Mouse (Mus musculus) central nervous system, embryonic 11.5 days (tissue): ENCODE results near the gene Ctsf. TPM values are rescaled to one million over a fixed set of nuclear protein-coding genes. Genes with fewer than 3 reads are reported as not detected.

Experiments used
- polyA plus RNA-seq: library from polyadenylated mRNA; depleted of rRNA; stranded (reverse); fragments of >200 nt; gene quantifications from 2 replicates; pipeline ENCODE4 v1.2.3, GENCODE M21; 2012; rRNA removed

Ctsf gene
- 27.4 and 31.9 TPM in 2 replicates for polyA plus RNA-seq

DNA sequence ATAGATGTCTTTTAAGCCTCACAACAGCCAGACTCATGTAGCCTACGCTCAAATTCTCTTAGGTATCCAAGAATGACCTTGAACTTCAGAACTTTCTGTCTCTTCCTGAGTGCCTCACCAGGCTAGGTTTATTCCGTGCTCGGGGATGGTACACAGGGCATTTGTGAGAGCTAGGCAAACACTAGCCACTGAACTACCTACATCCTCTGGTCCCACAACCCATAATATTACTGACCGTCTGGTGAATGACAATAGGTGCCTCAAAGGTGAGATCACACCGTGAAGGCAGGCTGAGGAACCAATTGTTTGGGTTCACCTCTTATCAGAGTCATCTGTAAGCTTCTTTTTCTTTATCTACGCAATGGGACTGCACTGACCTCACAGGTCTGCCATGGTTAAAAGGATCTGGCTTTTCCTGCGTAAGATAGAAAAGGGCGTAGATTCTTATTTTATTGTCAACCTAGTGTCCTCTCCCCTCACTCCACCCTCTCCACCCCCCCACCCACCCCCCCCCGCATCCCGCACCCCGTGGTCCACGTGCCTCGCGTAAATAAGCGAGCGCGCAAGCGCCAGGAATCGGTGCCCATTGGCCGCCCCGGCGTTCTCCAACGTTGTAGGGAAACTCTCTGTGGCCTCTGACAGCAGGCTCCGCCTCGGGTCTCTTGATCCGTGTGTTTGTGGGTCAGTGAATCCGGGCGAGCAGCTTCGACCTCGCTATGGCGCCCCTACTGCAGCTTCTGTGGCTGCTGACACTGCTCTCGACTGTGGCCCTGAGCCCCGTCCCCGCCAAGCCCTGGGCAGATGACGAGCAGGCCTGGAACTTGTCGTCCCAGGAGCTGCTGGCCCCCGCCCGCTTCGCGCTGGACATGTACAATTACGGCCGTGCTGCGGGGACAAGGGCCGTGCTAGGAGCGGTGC is at the start of gene Ctsf:
Gene Ctsf, plus strand, starts transcription at position 579 of the 918 bp plus-strand sequence.

DNA sequence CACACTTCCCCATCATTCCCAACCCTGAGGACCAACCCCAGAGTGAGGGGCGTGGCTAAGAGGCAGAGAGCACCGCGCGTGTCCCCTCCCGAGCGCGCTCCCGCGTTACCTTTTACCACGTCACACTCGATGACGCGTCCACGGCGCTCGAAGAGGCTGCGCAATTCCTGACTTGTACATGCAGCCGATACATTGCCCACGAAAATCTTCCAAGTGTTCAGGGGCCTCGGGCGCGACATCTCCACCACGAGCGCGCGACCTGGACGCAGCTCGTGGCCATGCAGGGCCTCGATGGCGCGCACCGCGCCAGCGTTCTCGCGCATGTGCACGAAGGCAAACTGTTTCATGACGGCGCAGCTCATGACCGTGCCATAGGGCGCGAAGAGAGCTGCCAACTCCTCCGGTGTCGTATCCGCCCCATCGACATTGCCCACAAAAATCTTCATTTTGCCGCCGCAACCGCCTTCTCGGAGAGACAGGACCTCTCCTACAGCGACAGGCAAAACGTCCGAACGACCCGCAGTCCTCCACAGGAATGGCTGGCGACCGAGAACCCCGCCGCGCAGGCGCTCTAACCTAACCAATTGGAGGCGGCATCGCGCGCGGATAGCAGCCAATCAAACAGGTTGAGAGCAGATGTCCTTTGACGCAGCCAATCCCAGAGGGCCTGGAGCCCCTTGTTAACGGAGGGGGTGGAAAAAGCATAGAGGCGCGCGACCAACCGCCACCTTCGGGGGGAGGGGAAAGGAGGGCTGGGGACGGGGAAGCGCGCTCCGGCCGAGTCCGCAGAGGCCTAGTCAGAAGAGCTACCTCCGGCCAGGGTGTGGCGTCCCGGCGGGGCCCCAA is 43.6 kb upstream of the Ctsf start, which contains the start of the genes Gm21992 and Rbm14:
Gene Gm21992, minus strand, starts transcription at position 550 of the 846 bp plus-strand sequence.
Gene Rbm14, minus strand, starts transcription at position 572 of the 846 bp plus-strand sequence.

DNA sequence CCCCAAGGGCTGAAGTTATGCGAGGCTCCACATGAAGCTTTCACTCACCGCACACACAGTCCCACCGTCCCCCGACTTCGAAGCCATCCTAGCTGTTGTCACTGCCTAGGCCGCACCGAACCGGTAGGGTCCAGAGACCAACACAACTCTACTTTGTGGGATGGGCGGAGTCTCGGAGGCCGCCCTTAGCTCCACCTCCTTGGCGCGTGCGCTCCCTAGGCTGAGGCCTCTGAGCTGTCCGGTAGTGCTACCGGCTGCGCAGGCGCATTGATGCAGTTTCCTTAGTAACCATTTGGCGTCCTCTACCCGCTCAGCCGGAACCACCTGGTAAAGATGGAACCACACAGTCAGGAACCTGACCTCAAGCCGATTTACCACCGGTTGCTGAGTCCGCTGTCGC is 15.8 kb upstream of the Ctsf start, which contains the start of the genes Ccs and Ccdc87:
Gene Ccs, minus strand, starts transcription at position 184 of the 400 bp plus-strand sequence.
Gene Ccdc87, plus strand, starts transcription at position 218 of the 400 bp plus-strand sequence.

DNA sequence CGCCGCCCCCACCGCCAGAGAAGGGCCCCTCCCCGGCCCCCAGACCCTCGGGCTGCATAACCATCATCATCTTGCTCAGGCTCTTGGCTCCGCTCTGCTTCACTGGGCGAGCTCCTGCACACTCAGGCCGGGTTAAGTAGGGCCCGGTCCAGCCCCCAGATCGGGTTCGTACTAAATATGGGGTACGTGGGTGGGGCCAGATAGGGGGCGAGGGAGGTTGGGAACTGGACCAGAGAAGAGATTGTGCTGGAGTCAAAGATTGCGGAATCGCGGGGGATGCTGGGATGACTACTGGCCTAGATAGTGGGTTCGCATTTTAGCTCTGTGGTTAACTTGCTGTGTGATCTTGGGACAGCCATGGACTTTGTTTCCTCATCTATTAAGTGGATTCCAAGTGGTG is 22.9 kb downstream of the Ctsf start, which contains the start of gene Actn3:
Gene Actn3, minus strand, starts transcription at position 125 of the 400 bp plus-strand sequence.

GRCm38 (mm10) chr19:4878405-4879323 is 23.7 kb downstream of the Ctsf start, which contains the start of gene Zdhhc24:
Gene Zdhhc24, plus strand, starts transcription at chr19:4878668.

GRCm38 (mm10) chr19:4905979-4906794 is 51.3 kb downstream of the Ctsf start, which contains the start of gene Bbs1:
Gene Bbs1, minus strand, starts transcription at chr19:4906628.

Other genes with a start within 250 kb of the Ctsf start
- gene Lrfn4, start 239.5 kb upstream of the Ctsf start, polyA plus RNA-seq = 49.3 and 50.7 TPM in 2 replicates
- 53.9 and 64.4 TPM in 2 replicates for gene Rce1, start 229.5 kb upstream of the Ctsf start, polyA plus RNA-seq
- 0.68 and 1.4 TPM in 2 replicates for gene Gm960, start 156.5 kb upstream of the Ctsf start, polyA plus RNA-seq
- 15.7 and 24.4 TPM in 2 replicates for gene Sptbn2, start 144.0 kb upstream of the Ctsf start, polyA plus RNA-seq
- gene Rbm4b, start 98.6 kb upstream of the Ctsf start, polyA plus RNA-seq = 41.5 and 71.8 TPM in 2 replicates
- 99.0 and 147 TPM in 2 replicates for gene Rbm4, start 61.2 kb upstream of the Ctsf start, polyA plus RNA-seq
- 32.2 and 53.0 TPM in 2 replicates for gene Gm21992, start 43.5 kb upstream of the Ctsf start, polyA plus RNA-seq
- 59.1 and 70.7 TPM in 2 replicates for gene Rbm14, start 43.5 kb upstream of the Ctsf start, polyA plus RNA-seq
- 49.6 and 64.8 TPM in 2 replicates for gene Ccs, start 15.8 kb upstream of the Ctsf start, polyA plus RNA-seq
- gene Ccdc87, start 15.8 kb upstream of the Ctsf start, polyA plus RNA-seq = 0.10 and 0.13 TPM in 2 replicates
- gene Actn3, start 22.8 kb downstream of the Ctsf start, polyA plus RNA-seq = 1.1 and 2.8 TPM in 2 replicates
- gene Zdhhc24, start 23.5 kb downstream of the Ctsf start, polyA plus RNA-seq = 22.3 and 22.5 TPM in 2 replicates
- gene Bbs1, start 51.5 kb downstream of the Ctsf start, polyA plus RNA-seq = 12.7 and 16.0 TPM in 2 replicates
- gene Dpp3, start 73.2 kb downstream of the Ctsf start, polyA plus RNA-seq = 113 and 134 TPM in 2 replicates
- 2.4 and 2.7 TPM in 2 replicates for gene Peli3, start 88.0 kb downstream of the Ctsf start, polyA plus RNA-seq
- gene Mrpl11, start 107.0 kb downstream of the Ctsf start, polyA plus RNA-seq = 94.4 and 104 TPM in 2 replicates
- gene Npas4, start 135.2 kb downstream of the Ctsf start, polyA plus RNA-seq = 0.66 and 1.3 TPM in 2 replicates
- gene Slc29a2, start 168.7 kb downstream of the Ctsf start, polyA plus RNA-seq = 7.1 and 13.2 TPM in 2 replicates
- gene B4gat1, start 183.7 kb downstream of the Ctsf start, polyA plus RNA-seq = 19.0 and 22.3 TPM in 2 replicates
- gene AC124502.3, start 183.8 kb downstream of the Ctsf start, polyA plus RNA-seq = 1.8 and 1.9 TPM in 2 replicates
- gene Brms1, start 186.2 kb downstream of the Ctsf start, polyA plus RNA-seq = 46.4 and 78.8 TPM in 2 replicates
- 2.9 and 3.7 TPM in 2 replicates for gene Rin1, start 195.4 kb downstream of the Ctsf start, polyA plus RNA-seq
- gene Cd248, start 212.9 kb downstream of the Ctsf start, polyA plus RNA-seq = 24.5 and 32.1 TPM in 2 replicates
- 1.3 and 1.4 TPM in 2 replicates for gene Tmem151a, start 230.4 kb downstream of the Ctsf start, polyA plus RNA-seq
- gene Yif1a, start 233.4 kb downstream of the Ctsf start, polyA plus RNA-seq = 25.2 and 67.9 TPM in 2 replicates
- gene Cnih2, start 243.4 kb downstream of the Ctsf start, polyA plus RNA-seq = 68.3 and 72.8 TPM in 2 replicates